Mouse (Mus musculus) midbrain, postnatal 0 days (tissue): ENCODE measurements around the gene Gm7145. TPM values are rescaled to one million over a fixed set of nuclear protein-coding genes. Genes with fewer than 3 reads are reported as not detected.
"Not testable (repeated sequence)": the region's sequence is repeated elsewhere in the genome, so short reads cannot be mapped to it uniquely, and the experiment has no call there.

Source experiments
- ATAC-seq: fragments of 200-750 bp; cut with Nextera tagmentation; 2 replicates; pipeline ENCODE4 v1.8.0; 2017; ENCODE audit warnings: moderate number of reproducible peaks, mild to moderate bottlenecking, moderate TSS enrichment, moderate library complexity; ENCODE audit not compliant: low FRiP score
- DNase-seq: peaks from one replicate; pipeline ENCODE4 v3.0.0-alpha.2; 2015; ENCODE audit warnings: low spot score
- H3K27ac ChIP-seq: fragments of 300-500 bp; sonication (generic); 2 replicates; pipeline ENCODE4 v1.5.1; 2014; ENCODE audit warnings: low read depth, mild to moderate bottlenecking, low read length, mixed read lengths
- H3K27me3 ChIP-seq: fragments of 300-500 bp; sonication (generic); 2 replicates; pipeline ENCODE4 v1.6.1; 2014; ENCODE audit warnings: low read length, control low read depth, mixed read lengths; ENCODE audit not compliant: insufficient read depth
- H3K36me3 ChIP-seq: fragments of 300-500 bp; sonication (generic); 2 replicates; pipeline ENCODE4 v1.6.1; 2014; ENCODE audit warnings: low read length, control low read depth, mixed read lengths; ENCODE audit not compliant: insufficient read depth
- H3K4me1 ChIP-seq: fragments of 300-500 bp; sonication (generic); 2 replicates; pipeline ENCODE4 v1.6.1; 2014; ENCODE audit warnings: mild to moderate bottlenecking, control low read depth, antibody characterized with exemption, low read length, mixed read lengths; ENCODE audit not compliant: insufficient read depth
- H3K4me2 ChIP-seq: fragments of 300-500 bp; sonication (generic); 2 replicates; pipeline ENCODE4 v1.6.1; 2014; ENCODE audit warnings: low read depth, mild to moderate bottlenecking, low read length, mixed read lengths; ENCODE audit not compliant: poor library complexity, severe bottlenecking
- H3K4me3 ChIP-seq: fragments of 300-500 bp; sonication (generic); 2 replicates; pipeline ENCODE4 v1.5.1; 2014; ENCODE audit warnings: low read depth, mild to moderate bottlenecking, low read length, moderate library complexity
- H3K9ac ChIP-seq: fragments of 300-500 bp; sonication (generic); replicated peaks from 2 replicates; pipeline ENCODE4 v1.6.1; 2014; ENCODE audit warnings: mild to moderate bottlenecking, low read length, moderate library complexity, mixed read lengths; ENCODE audit not compliant: poor library complexity, severe bottlenecking
- H3K9me3 ChIP-seq: fragments of 300-500 bp; sonication (generic); 2 replicates; pipeline ENCODE4 v1.6.1; 2016; ENCODE audit warnings: low read length, control low read depth
- CTCF ChIP-seq: IDR thresholded peaks from 2 replicates; pipeline ENCODE4 v1.5.1; 2016; ENCODE audit warnings: antibody characterized with exemption, mild to moderate bottlenecking
- WGBS: fragments of 180-500 bp; shearing (Covaris S2); extraction: QIAGEN DNeasy Blood & Tissue Kit; methylation state at CpG from one replicate; pipeline ENCODE4 v1.1.7; 2014; 5-methylcytosine and 5-hydroxymethylcytosine counted together
- polyA plus RNA-seq: library from polyadenylated mRNA; unstranded; fragments of >200 nt; fragmentation: Nextera tagmentation; extraction: Ambion mirVana; gene quantifications from 2 replicates; pipeline ENCODE4 v1.2.1, GENCODE M21; 2015
- total RNA-seq: library from RNA; depleted of rRNA; stranded (reverse); fragments of >200 nt; gene quantifications from 2 replicates; pipeline ENCODE4 v1.2.3, GENCODE M21; 2014; rRNA removed

Gm7145 gene
- total RNA-seq: not detected in 2 replicates
- polyA plus RNA-seq: not detected in 2 replicates

GRCm38 (mm10) chr1:117965639-117966038 is at the start of gene Gm7145:
TSS of gene Gm7145 (plus strand) at chr1:117965939.
- Histone ChIP-seq H3K4me1 (no peaks in the 10 kb centered on the region), H3K9ac (no peak within 1 kb of the TSS), H3K27me3 (no peaks in the 10 kb centered on the region), H3K36me3 (no peaks in the 10 kb centered on the region), H3K4me2 (no peak within 1 kb of the TSS), H3K27ac (no peak within 1 kb of the TSS), H3K4me3 (no peak within 1 kb of the TSS), H3K9me3 (no peaks in the 10 kb centered on the region)
- WGBS: 73% methylated on average over 4 of the region's 4 CpGs
- ATAC-seq (no peak), DNase-seq (no peak)
- no peak for TF ChIP-seq CTCF

GRCm38 (mm10) chr1:117927715-117928114 is 38.0 kb upstream of the Gm7145 start, which contains the start of gene Gm28168:
TSS of gene Gm28168 (plus strand) at chr1:117928015.
- not testable (repeated sequence) for H3K9me3 ChIP-seq, H3K36me3 ChIP-seq, H3K27me3 ChIP-seq, H3K4me1 ChIP-seq, H3K4me3 ChIP-seq, H3K4me2 ChIP-seq, H3K9ac ChIP-seq, H3K27ac ChIP-seq, DNase-seq, ATAC-seq
- 35% methylated on average over 1 of the region's 1 CpGs for WGBS

GRCm38 (mm10) chr1:118003876-118004275 is 38.1 kb downstream of the Gm7145 start:
- DNase-seq, H3K27me3 ChIP-seq, H3K27ac ChIP-seq, H3K4me3 ChIP-seq, H3K9ac ChIP-seq, H3K9me3 ChIP-seq, ATAC-seq, H3K36me3 ChIP-seq, H3K4me1 ChIP-seq, H3K4me2 ChIP-seq: not testable (repeated sequence)

GRCm38 (mm10) chr1:118012736-118013135 is 47.0 kb downstream of the Gm7145 start:
- 23% methylated on average over 8 of the region's 8 CpGs for WGBS
- not testable (repeated sequence) for H3K9ac ChIP-seq, DNase-seq, H3K36me3 ChIP-seq, ATAC-seq, H3K27ac ChIP-seq, H3K27me3 ChIP-seq, H3K4me1 ChIP-seq, H3K4me3 ChIP-seq, H3K4me2 ChIP-seq, H3K9me3 ChIP-seq
- peak; percentile 49 for TF ChIP-seq CTCF

Other genes starting within 250 kb of the Gm7145 start
- gene B020011L13Rik, start 184.8 kb upstream of the Gm7145 start, total RNA-seq: not detected in 2 replicates
- not detected in 2 replicates for gene B020011L13Rik, start 184.8 kb upstream of the Gm7145 start, polyA plus RNA-seq
- gene Gm28360, start 135.9 kb upstream of the Gm7145 start, total RNA-seq: not detected in 2 replicates
- gene Gm28360, start 135.9 kb upstream of the Gm7145 start, polyA plus RNA-seq: not detected in 2 replicates
- not detected in 2 replicates for gene Gm28168, start 37.9 kb upstream of the Gm7145 start, total RNA-seq
- not detected in 2 replicates for gene Gm28168, start 37.9 kb upstream of the Gm7145 start, polyA plus RNA-seq
- not detected in 2 replicates for gene Gm29106, start 210.6 kb downstream of the Gm7145 start, total RNA-seq
- gene Gm29106, start 210.6 kb downstream of the Gm7145 start, polyA plus RNA-seq: 0.07 and 0.17 TPM in 2 replicates